Mouse (Mus musculus) CH12F3 (cell line): ENCODE results near the gene Pomp.
"Not testable (repeated sequence)": the region's sequence is repeated elsewhere in the genome, so short reads cannot be mapped to it uniquely, and the experiment has no call there.

Experiments
- in situ Hi-C: fragments of 300-500 bp; cut with MboI; formaldehyde crosslinking; loops from 2 replicates; pipeline ENCODE4 v1.14.3; 2020; ENCODE audit warnings: low sequenced_read_pairs

Pomp gene

DNA sequence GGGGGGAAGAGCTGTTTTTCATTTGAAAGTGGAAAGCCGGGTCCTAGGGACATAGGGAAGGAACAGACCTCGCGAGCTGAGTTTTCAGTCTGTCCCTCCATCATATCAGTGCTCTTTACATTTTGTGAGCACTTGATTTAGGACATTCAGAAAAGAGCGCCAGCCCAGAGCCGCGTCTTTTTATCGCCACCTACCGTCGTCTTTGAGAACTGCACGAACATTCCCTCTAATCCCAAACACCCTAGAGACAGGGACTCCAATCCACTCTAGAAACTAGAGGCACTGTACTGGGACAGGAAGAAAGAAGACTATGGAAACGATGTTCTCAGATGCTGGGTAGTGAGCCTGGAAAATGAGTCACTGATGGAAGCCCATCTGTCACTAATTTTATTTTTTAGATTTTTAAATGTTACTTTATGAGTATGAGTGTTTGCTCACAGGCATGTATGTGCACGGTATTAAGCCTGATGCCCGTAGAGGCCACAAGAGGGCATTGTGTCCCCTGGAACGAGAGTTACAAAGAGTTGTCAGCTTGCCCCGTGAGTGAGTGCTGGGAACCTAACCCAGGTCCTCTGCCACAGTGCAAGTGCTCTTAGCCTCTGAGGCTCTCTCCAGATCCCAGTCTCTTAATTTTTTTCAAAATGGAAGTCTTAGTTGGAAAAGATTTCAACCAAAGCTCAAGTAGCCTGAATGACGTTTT is 11.9 kb upstream of the Pomp start:
- in situ Hi-C loops: loop anchor here (10.0 to 25.0 kb wide), 2 partner anchors 254 to 511 kb away; no protein-coding TSS in a partner anchor

GRCm38 (mm10) chr5:147850194-147850593 is 10.1 kb upstream of the Pomp start:
- in situ Hi-C loops: no loop called here

DNA sequence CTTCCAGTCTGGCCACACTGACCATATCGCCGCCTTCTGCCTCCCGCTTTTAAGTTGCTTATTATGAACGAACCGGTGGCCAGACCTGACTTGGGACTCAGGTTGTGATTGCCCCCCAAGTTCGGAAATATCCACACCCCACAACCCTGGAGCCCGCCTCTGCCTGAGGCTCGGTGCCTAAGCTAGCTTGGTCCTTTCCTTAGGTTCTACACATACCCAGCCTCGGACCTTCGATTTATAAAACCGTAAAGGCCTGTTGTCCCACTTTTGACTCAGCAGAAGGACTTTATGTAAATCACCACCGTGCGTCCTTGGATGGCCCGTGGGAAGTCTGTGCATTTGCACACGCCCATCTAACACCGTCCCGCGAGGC is 199 bp upstream of the Pomp start:
- in situ Hi-C loops: no loop called here

- in situ Hi-C loops: no loop called here
Observed at GRCm38 (mm10) chr5:147868674-147869073, 8.4 kb downstream of the Pomp start.

DNA sequence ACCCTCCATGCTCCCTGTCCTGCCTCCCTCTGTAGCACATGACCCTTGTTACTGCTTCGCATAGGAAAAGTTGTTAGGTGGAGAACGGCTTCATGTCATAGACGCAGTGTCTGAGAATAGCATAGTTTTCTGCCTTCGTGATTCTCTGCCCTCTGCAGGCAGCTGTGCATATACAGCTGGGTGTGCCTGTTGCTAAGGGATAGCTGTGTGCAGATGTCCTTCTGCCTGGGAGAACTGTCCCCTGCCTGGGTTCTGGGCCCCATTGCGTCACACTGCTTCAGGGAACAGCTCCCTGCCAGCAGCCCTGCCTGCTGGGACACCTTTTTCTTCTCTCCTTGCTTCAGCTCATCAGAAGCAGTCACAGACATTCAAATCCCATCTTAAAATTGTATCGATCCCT is 9.3 kb downstream of the Pomp start:
- in situ Hi-C loops: no loop called here

DNA sequence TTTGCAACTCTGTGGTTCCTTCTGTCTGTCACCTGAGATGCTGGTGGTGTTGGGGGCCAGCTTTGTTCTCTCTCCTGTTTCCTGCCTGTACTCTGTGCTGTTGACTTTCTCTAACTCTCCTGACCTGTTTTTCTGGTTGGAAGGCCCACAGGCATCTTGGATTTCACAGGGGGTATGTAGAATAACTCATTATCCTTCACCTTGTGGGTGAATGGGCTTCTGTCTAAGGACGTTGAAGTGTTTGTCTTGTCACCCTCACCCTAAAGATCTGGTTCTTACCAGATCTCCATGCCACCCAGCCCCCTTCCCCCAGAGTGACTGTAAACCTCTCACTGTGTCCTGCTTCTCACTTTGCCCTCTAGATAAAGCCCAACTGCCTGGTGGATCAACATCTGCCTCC is 10.0 kb downstream of the Pomp start:
- in situ Hi-C loops: no loop called here

DNA sequence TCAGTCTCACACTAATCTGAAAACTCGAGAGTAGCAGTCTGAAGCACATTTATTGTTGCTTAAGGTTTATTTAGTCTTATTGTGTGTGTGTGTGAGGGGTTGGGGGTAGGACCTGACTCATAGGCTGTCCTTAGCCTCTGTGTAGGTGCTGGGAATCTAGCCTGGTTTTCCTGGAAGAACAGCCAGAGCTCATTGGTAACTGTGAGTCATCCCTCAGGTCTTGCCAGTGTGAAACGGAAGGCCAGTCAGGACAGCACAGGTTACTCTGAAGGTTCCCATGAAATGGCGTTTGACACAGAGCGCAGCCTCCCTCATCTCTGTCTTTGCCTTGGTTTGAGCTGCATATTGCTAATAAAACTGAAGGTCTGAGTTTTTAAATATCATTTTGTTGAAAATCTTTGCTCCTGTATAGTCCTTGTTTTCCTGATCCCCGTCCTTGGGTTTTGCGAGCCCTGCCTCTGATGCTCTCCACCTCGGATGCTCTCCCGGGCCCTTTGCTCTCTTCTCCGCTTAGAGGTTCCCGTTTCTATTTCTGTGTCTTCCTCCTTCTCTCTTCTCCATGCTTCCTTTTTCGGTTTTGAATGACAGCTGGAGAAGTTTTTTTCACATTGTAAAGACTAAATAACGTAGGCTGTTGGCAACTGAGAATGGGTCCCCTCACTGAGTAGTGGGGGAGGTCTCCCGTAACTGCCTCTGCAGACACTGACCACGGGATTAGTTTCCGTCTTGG is 11.0 kb downstream of the Pomp start:
- in situ Hi-C loops: no loop called here

DNA sequence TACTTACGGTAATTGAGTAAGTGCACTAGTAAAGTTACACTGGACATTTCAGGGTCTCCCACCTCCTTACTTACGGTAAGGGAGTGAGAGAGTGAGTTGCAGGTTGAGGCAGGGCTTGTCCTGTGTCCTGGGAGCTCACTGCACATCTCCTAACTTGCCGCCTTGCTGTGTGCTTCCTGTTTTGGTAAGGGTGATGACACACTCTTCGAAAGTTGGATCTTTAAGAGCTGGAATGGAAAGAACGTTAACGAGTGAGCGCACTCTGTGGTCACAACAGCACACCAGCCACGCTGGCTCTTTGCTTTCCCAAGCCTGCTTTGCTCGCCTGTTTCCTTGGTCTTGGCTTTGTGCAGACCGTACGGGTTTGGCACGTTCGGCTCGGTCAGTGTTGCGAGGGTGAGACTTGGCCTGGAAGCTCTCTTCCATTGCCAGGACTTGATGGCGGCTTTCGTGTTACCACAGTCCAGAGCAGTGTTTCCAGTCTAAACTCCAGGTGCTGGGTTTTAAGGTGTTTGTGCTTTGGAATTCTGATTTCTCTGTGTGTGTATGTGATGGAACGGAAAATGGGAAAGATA is 14.3 kb downstream of the Pomp start:
- in situ Hi-C loops: no loop called here

DNA sequence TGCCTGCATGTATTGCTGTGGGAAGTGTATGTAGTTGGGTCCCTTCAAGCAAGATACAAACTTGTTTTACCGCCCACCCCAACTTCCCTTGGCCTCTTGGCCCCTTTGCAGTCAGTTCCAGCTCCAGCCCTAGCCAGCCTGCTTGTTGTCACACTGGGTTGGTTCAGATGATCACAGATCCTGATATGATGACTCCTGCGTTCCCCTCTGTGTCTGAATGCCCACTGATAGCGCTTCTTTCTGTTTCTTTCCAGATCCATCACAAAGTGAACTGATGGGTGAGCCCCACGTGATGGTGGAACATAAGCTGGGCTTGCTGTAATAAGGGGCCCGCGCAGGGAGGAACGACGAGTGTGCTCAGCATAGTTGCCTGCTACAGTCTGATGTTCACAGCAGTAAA is 14.9 kb downstream of the Pomp start:
- in situ Hi-C loops: no loop called here

DNA sequence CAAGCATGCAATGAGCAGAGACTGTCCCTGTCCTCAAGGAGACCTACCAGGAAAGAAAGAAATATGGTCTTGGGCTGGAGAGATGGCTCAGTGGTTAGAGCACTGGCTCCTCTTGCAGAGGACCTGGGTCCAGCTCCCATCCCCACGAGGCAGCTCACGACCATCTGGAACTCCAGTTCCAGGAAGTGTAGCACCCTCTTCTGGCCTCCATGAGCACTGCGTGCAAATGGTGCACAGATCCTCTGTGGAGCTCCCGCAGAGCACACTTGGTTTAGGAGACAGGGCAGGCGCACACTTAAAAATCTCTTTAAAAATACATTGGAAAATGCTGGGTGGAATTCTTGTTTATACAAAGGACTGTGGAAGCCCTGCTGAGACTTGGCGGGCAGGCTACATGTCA is 17.3 kb downstream of the Pomp start:
- in situ Hi-C loops: no loop called here

GRCm38 (mm10) chr5:147879971-147880682 is 19.9 kb downstream of the Pomp start:
- in situ Hi-C loops: no loop called here

DNA sequence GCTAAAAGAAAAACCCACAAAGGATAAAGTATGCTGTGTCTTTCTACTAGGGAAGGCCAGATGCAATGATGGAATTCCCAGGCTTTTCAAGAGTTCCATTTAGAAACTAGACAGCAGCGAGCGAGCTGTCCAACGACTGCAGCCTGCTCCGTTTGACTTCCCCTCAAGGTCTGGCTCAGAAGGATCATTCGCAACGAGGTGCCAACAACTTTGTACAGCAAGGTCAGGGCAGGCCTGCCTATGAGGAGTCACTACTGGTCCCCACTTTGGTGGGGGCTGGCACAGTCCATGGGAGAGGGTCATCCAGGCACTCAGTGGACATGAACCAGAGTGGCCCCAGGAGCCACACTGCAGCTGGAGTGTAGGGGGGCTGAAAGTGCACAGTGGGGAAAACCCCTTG is 23.3 kb downstream of the Pomp start:
- in situ Hi-C loops: no loop called here

GRCm38 (mm10) chr5:147888313-147889297 is 28.3 kb downstream of the Pomp start:
- in situ Hi-C loops: no loop called here

- in situ Hi-C loops: no loop called here
Observed at GRCm38 (mm10) chr5:147892735-147893134, 32.5 kb downstream of the Pomp start.

DNA sequence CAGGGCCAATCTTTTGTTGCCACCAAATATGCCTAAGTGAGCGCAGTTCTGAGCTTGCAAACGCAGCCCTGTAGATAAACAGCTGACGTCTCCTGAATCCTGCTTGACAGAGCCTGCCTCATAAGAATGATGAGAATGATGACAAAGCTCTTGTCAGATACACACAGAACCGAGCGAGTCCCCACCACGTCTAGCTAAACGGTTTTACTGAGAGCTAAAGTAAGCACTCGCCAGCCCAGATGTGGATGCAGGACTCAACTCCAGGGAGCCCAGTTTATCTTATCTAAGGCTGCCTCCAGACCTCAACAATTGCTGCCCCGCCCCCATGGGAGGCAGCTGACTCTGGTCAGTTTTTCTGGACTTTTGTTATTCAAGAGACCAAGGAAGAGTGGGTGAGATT is 32.9 kb downstream of the Pomp start:
- in situ Hi-C loops: no loop called here

GRCm38 (mm10) chr5:147893766-147894454 is 33.6 kb downstream of the Pomp start:
- in situ Hi-C loops: no loop called here

DNA sequence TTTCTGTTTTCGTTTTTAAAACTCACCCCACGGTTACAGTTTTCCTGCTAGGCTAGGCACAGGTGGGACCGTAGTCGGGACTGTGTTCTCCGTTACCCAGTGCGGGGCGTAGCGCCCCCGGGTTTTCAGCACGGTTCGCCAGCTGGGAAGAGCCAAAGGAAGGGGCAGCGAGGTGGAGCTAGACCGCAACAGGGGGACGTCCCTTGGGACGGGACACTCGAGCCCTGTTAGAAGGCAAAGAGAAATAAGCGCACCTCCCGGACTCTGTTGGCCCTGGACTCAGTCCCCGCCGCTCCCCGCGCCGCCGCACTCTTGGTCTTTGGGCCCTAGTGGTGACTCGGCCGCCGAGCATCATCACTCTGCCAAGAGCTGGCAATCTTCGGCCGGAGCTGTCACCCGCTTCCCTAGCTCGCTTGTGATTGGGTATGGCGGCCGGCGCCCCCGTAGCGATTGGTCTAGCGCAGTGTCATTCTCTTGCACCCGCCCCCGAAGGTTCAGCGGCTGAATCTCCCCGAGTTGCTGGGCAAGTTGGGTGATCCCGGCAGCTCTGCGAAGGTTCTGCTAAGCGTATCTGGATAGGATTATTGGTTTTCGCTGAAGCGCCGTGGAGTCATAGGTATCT is 34.3 kb downstream of the Pomp start, which contains the start of gene Slc46a3:
TSS of gene Slc46a3 (minus strand) at position 361 of the 622 bp plus-strand sequence.
- in situ Hi-C loops: no loop called here

GRCm38 (mm10) chr5:147895436-147896198 is 35.4 kb downstream of the Pomp start:
- in situ Hi-C loops: no loop called here

GRCm38 (mm10) chr5:147896501-147896900 is 36.2 kb downstream of the Pomp start:
- in situ Hi-C loops: not testable (repeated sequence)
